Mouse (Mus musculus) intestine, embryonic 14.5 days (tissue): ENCODE measurements around the gene Nlrp4e. TPM values are rescaled to one million over a fixed set of nuclear protein-coding genes. Genes with fewer than 3 reads are reported as not detected.
"Not testable (repeated sequence)": the region's sequence is repeated elsewhere in the genome, so short reads cannot be mapped to it uniquely, and the experiment has no call there.

ENCODE experiments used
- ATAC-seq: fragments of 200-750 bp; cut with Nextera tagmentation; replicated peaks from 2 replicates; pipeline ENCODE4 v1.8.0; 2017; ENCODE audit warnings: low read depth, moderate number of reproducible peaks, moderate TSS enrichment, moderate library complexity; ENCODE audit not compliant: low FRiP score, low TSS enrichment
- DNase-seq: peaks from one replicate; pipeline ENCODE4 v3.0.0-alpha.2; 2018; ENCODE audit warnings: low spot score
- H3K27ac ChIP-seq: fragments of 300-500 bp; sonication (generic); 2 replicates; pipeline ENCODE4 v1.5.1; 2014; ENCODE audit warnings: low read depth, mild to moderate bottlenecking, control low read depth
- H3K27me3 ChIP-seq: fragments of 300-500 bp; sonication (generic); replicated peaks from 2 replicates; pipeline ENCODE4 v1.6.1; 2014; ENCODE audit warnings: low read length, control low read depth; ENCODE audit not compliant: control insufficient read depth, insufficient read depth
- H3K36me3 ChIP-seq: fragments of 300-500 bp; sonication (generic); 2 replicates; pipeline ENCODE4 v1.6.1; 2014; ENCODE audit warnings: low read length, control low read depth; ENCODE audit not compliant: control insufficient read depth, insufficient read depth
- H3K4me1 ChIP-seq: fragments of 300-500 bp; sonication (generic); replicated peaks from 2 replicates; pipeline ENCODE4 v1.6.1; 2014; ENCODE audit warnings: low read length, control low read depth, mixed read lengths; ENCODE audit not compliant: control insufficient read depth, insufficient read depth
- H3K4me2 ChIP-seq: fragments of 300-500 bp; sonication (generic); 2 replicates; pipeline ENCODE4 v1.6.1; 2014; ENCODE audit warnings: low read length
- H3K4me3 ChIP-seq: fragments of 300-500 bp; sonication (generic); 2 replicates; pipeline ENCODE4 v1.5.1; 2014; ENCODE audit warnings: low read depth, low read length, control low read depth, mixed read lengths
- H3K9ac ChIP-seq: fragments of 300-500 bp; sonication (generic); 2 replicates; pipeline ENCODE4 v1.6.1; 2014; ENCODE audit warnings: mild to moderate bottlenecking, low read length
- H3K9me3 ChIP-seq: fragments of 300-500 bp; sonication (generic); 2 replicates; pipeline ENCODE4 v1.6.1; 2016; ENCODE audit warnings: low read length, control low read depth; ENCODE audit not compliant: control insufficient read depth
- WGBS: fragments of 180-500 bp; shearing (Covaris S2); extraction: QIAGEN DNeasy Blood & Tissue Kit; methylation state at CpG from one replicate; pipeline ENCODE4 v1.1.7; 2014; 5-methylcytosine and 5-hydroxymethylcytosine counted together
- microRNA-seq: library from miRNA; unstranded; fragments of <30 nt; microRNA quantifications from one replicate; pipeline ENCODE4, GENCODE M21; 2016
- polyA plus RNA-seq: library from polyadenylated mRNA; unstranded; fragments of >200 nt; fragmentation: Nextera tagmentation; extraction: Ambion mirVana; gene quantifications from 2 replicates; pipeline ENCODE4 v1.2.1, GENCODE M21; 2014

Gene Nlrp4e
- not detected in 2 replicates for polyA plus RNA-seq

DNA sequence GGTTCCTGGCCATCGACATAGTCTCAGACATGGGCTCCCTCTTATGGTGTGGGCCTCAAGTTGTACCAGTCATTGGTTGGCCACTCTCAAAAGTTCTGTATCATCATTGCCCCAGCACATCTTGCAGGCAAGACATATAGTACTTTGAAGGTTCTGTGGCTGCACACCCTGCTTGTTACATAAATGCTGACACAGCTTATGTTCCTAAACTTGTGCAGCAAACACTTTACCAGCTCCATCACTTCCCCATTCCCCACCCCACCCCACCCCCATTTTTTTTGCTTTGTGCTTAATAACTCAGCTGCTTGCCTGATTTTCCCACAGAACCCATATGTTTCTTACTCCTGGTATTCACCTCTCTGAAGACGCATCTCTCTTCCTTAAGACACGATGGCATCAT is at the start of gene Nlrp4e:
Nlrp4e (plus strand) TSS at position 301 of the 400 bp plus-strand sequence.
- H3K4me1 ChIP-seq, H3K4me3 ChIP-seq, DNase-seq, H3K36me3 ChIP-seq, H3K27ac ChIP-seq, H3K27me3 ChIP-seq, H3K9ac ChIP-seq, ATAC-seq, H3K9me3 ChIP-seq, H3K4me2 ChIP-seq: not testable (repeated sequence)
- 85% methylated on average over 3 of the region's 3 CpGs for WGBS

GRCm38 (mm10) chr7:23251582-23251981 is 49.4 kb upstream of the Nlrp4e start, which contains the start of gene Vmn1r166:
Gene Vmn1r166, minus strand, starts transcription at chr7:23251682.
- not testable (repeated sequence) for H3K4me3 ChIP-seq, H3K4me1 ChIP-seq, H3K9ac ChIP-seq, H3K27ac ChIP-seq, H3K9me3 ChIP-seq, H3K27me3 ChIP-seq, ATAC-seq, H3K4me2 ChIP-seq, DNase-seq, H3K36me3 ChIP-seq
- WGBS: no CpG with 5 or more reads among the region's 2 CpGs

GRCm38 (mm10) chr7:23278800-23279199 is 22.2 kb upstream of the Nlrp4e start, which contains the start of gene Gm6902:
Gene Gm6902, minus strand, starts transcription at chr7:23278900.
- not testable (repeated sequence) for H3K4me2 ChIP-seq, H3K4me3 ChIP-seq, H3K27me3 ChIP-seq, H3K4me1 ChIP-seq, H3K36me3 ChIP-seq, H3K9me3 ChIP-seq, H3K9ac ChIP-seq, ATAC-seq, DNase-seq, H3K27ac ChIP-seq
- no CpG with 5 or more reads among the region's 2 CpGs for WGBS

DNA sequence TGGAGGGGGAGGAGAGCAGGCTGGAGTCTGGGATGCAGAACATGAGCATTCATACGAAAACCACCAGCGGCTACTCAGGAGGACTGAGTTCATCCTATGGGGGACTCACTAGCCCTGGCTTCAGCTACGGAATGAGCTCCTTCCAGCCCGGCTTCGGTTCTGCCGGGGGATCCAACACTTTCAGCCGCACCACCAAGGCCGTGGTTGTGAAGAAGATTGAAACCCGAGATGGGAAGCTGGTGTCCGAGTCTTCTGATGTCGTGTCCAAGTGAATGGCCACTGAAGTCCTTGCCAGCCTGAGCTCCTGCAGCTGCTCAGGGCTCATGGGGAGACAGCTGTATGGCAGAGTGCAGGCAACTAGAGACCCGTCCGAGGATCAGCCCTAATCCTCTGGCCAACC is 57.3 kb downstream of the Nlrp4e start:
- not testable (repeated sequence) for H3K9me3 ChIP-seq, H3K4me3 ChIP-seq, H3K27me3 ChIP-seq, H3K4me2 ChIP-seq, H3K36me3 ChIP-seq, DNase-seq, H3K9ac ChIP-seq, ATAC-seq, H3K27ac ChIP-seq, H3K4me1 ChIP-seq
- WGBS: 91% methylated on average over 10 of the region's 13 CpGs

- Histone ChIP-seq H3K36me3 (no peaks in the 10 kb centered on the region), H3K27ac (no peak within 1 kb of the TSS), H3K4me1 (no peaks in the 10 kb centered on the region), H3K4me2 (no peak within 1 kb of the TSS), H3K9me3 (peaks cover 7% of the 10 kb centered on the region), H3K4me3 (no peak within 1 kb of the TSS), H3K9ac (no peak within 1 kb of the TSS), H3K27me3 (no peaks in the 10 kb centered on the region)
- no peak for ATAC-seq
- no peak for DNase-seq
- WGBS: 69% methylated on average over 10 of the region's 10 CpGs
Observed at GRCm38 (mm10) chr7:23385589-23385988, 84.6 kb downstream of the Nlrp4e start, which contains the start of gene Nlrp5. Gene Nlrp5, plus strand, starts transcription at chr7:23385889.

Small RNA genes within 50 kb of the gene (microRNA-seq; reads per million reads assigned to microRNA genes)
- not detected for gene Gm25196

Other genes starting within 250 kb of the Nlrp4e start
- gene Vmn1r163, start 245.7 kb upstream of the Nlrp4e start, polyA plus RNA-seq: not detected in 2 replicates
- not detected in 2 replicates for gene Gm8720, start 233.7 kb upstream of the Nlrp4e start, polyA plus RNA-seq
- not detected in 2 replicates for gene Gm10662, start 156.7 kb upstream of the Nlrp4e start, polyA plus RNA-seq
- not detected in 2 replicates for gene Vmn1r165, start 83.9 kb upstream of the Nlrp4e start, polyA plus RNA-seq
- not detected in 2 replicates for gene Vmn1r166, start 49.5 kb upstream of the Nlrp4e start, polyA plus RNA-seq
- not detected in 2 replicates for gene Gm6902, start 22.3 kb upstream of the Nlrp4e start, polyA plus RNA-seq
- gene Nlrp5, start 84.7 kb downstream of the Nlrp4e start, polyA plus RNA-seq: not detected in 2 replicates
- gene Vmn1r167, start 206.0 kb downstream of the Nlrp4e start, polyA plus RNA-seq: not detected in 2 replicates
- not detected in 2 replicates for gene Vmn1r168, start 238.5 kb downstream of the Nlrp4e start, polyA plus RNA-seq